Mouse (Mus musculus) macrophage (primary cell): ENCODE results near the gene Higd1a. TPM values are rescaled to one million over a fixed set of nuclear protein-coding genes. Genes with fewer than 3 reads are reported as not detected.

Source experiments
- H3K27ac ChIP-seq: fragments of 350-480 bp; formaldehyde crosslinking; 2 replicates; pipeline ENCODE4 v1.9.0; 2021
- H3K36me3 ChIP-seq: fragments of 350-480 bp; formaldehyde crosslinking; 2 replicates; pipeline ENCODE4 v1.9.0; 2021; ENCODE audit errors: inconsistent target
- H3K4me3 ChIP-seq: fragments of 350-480 bp; formaldehyde crosslinking; 2 replicates; pipeline ENCODE4 v1.9.0; 2021; ENCODE audit errors: inconsistent target
- H3K79me2 ChIP-seq: fragments of 350-480 bp; formaldehyde crosslinking; 2 replicates; pipeline ENCODE4 v1.9.0; 2021; ENCODE audit errors: inconsistent target
- WGBS: methylation state at CpG from one replicate; pipeline ENCODE4 v1.1.7; 2026; ENCODE audit warnings: inconsistent platforms; ENCODE audit not compliant: missing documents; 5-methylcytosine and 5-hydroxymethylcytosine counted together
- polyA plus RNA-seq: library from polyadenylated mRNA; stranded (reverse); fragments of 250-400 nt; gene quantifications from 3 replicates; pipeline ENCODE4 v1.2.4, GENCODE M21; 2018; ENCODE audit warnings: inconsistent platforms
- total RNA-seq, 78 experiments: library from RNA; depleted of rRNA; stranded (reverse); fragments of 250-400 nt; gene quantifications; 1 replicate in 9 of 78; 2 replicates in 24 of 78; 3 replicates in 43 of 78; 4 replicates in 2 of 78; pipeline ENCODE4 v1.2.4; 2018; ENCODE audit warnings: inconsistent platforms in 56 of 78

Gene Higd1a
- total RNA-seq (2018; cell fraction: chromatin; rRNA removed) = 10 to 100 TPM in 13 of 26 experiments, 1 to 10 TPM in 13; 3.0 to 23.1 (median 9.7) TPM
- total RNA-seq (2018; cell fraction: cytosol; rRNA removed) = 10 to 100 TPM; 18.4 to 38.7 (median 30.3) TPM
- total RNA-seq (2018; cell fraction: nucleus; rRNA removed) = 10 to 100 TPM in 17 of 26 experiments, 1 to 10 TPM in 9; 6.4 to 21.6 (median 12.1) TPM
- 6.1 to 25.5 TPM (median 16.7 TPM) in 3 replicates for polyA plus RNA-seq

DNA sequence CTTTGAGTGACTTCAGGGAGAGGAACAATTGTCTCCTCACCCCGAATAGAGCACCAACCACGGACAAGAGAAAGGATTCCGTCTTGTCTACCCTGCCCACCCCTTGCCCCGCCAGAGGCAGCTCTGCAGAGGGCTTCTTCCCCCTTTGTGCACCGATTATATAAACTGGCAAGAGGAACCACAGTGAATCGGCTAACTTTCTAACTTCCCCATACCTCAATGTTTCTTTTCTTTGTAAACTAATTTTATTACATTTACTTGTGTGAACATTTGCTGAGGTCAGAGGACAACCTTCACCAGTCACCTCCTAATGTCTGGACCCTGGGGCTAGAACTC lies at the start of gene Higd1a:
Gene Higd1a, minus strand, starts transcription at position 210 of the 336 bp plus-strand sequence.
- WGBS = 0% methylated on average over 6 of the region's 6 CpGs
- peak within 1 kb of the TSS; percentile 84 for H3K27ac ChIP-seq
- H3K36me3 ChIP-seq = no peaks in the 10 kb centered on the region
- peaks cover 38% of the 10 kb centered on the region for H3K79me2 ChIP-seq
- peak within 1 kb of the TSS; percentile 60 for H3K4me3 ChIP-seq

DNA sequence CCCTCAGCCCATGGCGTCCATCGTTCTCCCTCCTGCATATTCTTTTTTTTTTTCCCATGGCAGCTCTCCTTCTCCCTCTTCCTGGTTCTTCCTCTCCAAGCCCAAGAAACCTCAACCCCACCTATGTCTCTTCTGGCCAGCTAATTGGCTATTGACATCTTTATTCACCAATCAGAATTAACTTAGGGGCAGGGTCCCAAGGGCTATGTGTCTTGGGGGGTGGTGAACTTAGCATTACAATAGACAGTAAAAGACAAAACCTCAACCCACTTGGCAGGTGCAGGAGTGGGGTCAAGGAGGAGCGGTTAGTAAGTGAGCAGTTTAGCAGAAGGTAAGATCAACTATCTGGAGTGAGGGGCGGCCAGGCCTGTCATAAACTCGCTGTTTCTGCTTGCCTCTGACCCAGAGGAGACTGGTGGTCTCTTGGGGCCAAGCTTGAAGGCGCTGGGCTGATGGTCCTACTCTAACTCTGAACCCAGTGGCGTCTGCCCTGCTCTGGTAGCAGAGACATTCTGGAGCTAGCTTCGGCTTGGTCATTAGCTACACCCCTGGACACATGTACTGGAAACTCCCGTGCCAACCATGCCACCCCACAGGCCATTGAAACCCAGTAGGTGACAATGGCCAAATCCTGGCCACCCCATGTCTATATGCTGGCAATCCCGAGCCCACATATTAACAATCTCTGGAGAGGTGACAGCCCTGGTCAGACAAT lies 49.4 kb upstream of the Higd1a start:
- H3K36me3 ChIP-seq = no peaks in the 10 kb centered on the region
- 95% methylated on average over 10 of the region's 10 CpGs for WGBS
- H3K79me2 ChIP-seq = no peaks in the 10 kb centered on the region
- no peak overlapping the region for H3K27ac ChIP-seq
- no peak overlapping the region for H3K4me3 ChIP-seq

DNA sequence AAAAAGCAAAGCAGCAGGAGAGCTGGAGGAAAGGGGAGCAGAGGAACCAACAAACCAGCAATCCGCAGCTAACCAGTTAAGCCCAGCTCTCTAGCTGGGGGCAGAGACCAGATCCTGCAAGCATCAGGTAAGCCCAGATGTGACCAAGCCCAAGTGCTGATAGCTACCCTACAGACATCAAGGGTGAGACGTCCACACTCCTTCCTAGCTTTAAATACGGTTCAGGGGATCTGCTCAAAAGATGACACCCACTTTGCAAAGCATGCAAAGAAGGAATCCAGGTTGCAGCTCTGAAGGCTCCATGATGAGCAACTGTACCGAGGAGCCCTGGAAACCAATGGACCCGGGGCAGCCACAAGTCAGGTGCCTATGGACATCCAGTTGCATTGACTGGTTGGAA lies 48.3 kb upstream of the Higd1a start:
- 96% methylated on average over 5 of the region's 5 CpGs for WGBS
- Histone ChIP-seq H3K27ac (no peak overlapping the region), H3K4me3 (no peak overlapping the region)

DNA sequence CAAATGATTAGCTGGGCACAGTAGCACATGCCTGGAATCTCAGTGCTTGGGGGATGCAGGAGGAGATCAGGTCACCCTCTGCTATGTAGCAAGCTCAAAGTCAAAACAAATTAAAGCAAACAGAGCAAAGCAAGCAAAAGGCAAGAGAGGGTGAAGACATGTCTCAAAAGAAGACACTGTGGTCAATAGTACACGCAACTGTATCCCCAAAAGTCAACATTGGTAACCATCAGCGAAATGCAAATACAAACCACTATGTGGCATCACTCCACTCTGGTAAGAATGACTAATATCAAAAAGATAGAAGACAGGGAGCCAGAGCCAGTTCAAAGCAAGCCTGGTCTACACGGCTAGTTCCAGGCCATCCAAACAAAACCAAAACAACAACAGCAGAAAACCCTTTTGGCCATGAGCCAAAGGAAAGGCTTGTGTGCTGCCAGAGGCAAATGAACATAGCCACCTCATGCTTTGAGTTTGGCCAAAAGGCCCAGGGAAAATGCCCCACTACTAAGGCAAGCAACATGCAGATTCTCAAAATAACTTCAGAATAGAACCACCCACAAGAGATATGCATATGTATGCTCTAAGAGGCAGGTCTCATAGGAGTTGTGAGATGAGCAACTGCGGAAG lies 47.5 kb upstream of the Higd1a start:
- Histone ChIP-seq H3K27ac (no peak overlapping the region), H3K4me3 (no peak overlapping the region), H3K36me3 (no peaks in the 10 kb centered on the region), H3K79me2 (no peaks in the 10 kb centered on the region)
- 91% methylated on average over 4 of the region's 4 CpGs for whole genome bisulfite sequencing

More for the DNA sequence above, 48.3 kb upstream of the Higd1a start:
- no peaks in the 10 kb centered on the region for H3K79me2 ChIP-seq
- no peaks in the 10 kb centered on the region for H3K36me3 ChIP-seq

DNA sequence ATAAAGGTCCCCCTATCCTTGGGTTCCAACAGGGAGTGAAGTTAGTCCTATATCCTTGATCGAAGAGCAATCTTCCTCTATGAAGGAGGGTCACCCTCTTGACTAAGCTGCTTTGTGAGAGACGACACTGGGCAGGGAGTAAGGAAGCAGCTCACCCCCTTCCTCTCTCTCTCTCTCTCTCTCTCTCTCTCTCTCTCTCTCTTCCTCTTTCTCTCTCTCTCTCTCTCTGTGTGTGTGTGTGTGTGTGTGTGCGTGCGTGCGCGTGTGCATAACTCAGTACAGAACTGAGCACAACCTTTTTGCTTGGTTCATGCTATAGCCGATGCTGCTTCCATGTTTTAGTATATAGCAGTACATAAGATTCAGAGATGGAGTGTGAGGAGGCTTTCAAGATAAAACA lies 46.8 kb upstream of the Higd1a start:
- no peaks in the 10 kb centered on the region for H3K36me3 ChIP-seq
- H3K79me2 ChIP-seq = no peaks in the 10 kb centered on the region
- H3K27ac ChIP-seq = no peak overlapping the region
- WGBS = 65% methylated on average over 7 of the region's 7 CpGs
- no peak overlapping the region for H3K4me3 ChIP-seq

DNA sequence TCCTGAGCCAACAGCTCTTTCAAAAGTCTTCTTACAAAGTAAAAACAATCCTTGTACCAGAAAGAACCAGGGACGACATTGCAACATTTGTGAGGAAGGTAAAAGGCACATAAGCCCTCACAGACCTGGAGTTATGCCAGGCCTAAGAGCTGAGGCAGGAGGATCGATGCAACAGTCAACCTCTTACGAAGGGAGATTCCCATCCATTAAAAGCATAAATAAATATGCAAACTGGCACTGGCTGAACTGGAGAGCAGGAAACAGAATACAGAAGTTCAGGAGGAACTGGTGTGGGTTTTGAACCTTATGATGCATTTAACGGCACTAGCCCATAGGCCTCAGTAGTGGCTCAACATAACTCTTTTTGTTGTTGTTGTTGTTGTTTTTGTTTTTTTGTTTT lies 46.2 kb upstream of the Higd1a start:
- Histone ChIP-seq H3K36me3 (no peaks in the 10 kb centered on the region), H3K27ac (no peak overlapping the region), H3K4me3 (no peak overlapping the region), H3K79me2 (no peaks in the 10 kb centered on the region)
- WGBS = 6% methylated on average over 4 of the region's 4 CpGs

DNA sequence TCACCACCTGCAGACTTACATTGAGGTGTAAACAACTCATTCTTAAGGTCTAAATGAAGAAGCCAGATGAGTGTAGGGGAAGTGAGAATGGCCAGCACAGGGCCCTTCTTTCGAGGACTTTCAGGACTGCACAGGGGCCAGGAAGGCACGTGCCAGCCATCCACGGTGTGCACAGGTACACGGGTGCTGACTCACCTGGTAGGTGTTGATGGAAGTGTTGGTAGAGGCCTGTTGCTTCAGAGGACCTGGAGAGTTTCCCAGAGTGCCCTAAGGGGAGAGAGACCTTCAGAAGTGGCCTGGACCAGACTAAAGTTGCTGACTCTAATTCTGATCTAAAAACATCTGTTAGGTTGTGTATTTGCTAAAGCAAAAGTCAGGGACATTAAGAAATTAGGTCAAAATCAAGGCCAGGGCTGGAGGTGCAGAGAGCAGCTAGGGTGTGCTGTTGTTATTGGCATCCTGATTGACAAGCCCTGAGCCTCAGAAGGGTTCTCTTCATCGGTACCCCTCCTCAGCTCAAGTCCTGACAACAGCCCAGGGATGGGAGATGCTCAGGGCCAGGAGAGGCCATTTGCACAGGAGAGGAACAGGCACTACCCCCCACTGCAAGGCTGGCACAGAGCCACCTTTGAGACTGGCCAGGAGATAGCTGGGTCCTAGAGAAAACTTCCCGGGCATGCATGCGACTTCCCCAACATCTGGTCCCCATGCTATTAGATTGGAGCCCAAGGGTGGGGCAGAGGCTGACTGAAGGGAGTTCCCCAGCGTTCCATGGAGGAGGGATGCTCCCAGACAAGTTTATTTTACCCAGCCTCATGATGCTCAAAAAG lies 45.5 kb upstream of the Higd1a start:
- no peak overlapping the region for H3K27ac ChIP-seq

DNA sequence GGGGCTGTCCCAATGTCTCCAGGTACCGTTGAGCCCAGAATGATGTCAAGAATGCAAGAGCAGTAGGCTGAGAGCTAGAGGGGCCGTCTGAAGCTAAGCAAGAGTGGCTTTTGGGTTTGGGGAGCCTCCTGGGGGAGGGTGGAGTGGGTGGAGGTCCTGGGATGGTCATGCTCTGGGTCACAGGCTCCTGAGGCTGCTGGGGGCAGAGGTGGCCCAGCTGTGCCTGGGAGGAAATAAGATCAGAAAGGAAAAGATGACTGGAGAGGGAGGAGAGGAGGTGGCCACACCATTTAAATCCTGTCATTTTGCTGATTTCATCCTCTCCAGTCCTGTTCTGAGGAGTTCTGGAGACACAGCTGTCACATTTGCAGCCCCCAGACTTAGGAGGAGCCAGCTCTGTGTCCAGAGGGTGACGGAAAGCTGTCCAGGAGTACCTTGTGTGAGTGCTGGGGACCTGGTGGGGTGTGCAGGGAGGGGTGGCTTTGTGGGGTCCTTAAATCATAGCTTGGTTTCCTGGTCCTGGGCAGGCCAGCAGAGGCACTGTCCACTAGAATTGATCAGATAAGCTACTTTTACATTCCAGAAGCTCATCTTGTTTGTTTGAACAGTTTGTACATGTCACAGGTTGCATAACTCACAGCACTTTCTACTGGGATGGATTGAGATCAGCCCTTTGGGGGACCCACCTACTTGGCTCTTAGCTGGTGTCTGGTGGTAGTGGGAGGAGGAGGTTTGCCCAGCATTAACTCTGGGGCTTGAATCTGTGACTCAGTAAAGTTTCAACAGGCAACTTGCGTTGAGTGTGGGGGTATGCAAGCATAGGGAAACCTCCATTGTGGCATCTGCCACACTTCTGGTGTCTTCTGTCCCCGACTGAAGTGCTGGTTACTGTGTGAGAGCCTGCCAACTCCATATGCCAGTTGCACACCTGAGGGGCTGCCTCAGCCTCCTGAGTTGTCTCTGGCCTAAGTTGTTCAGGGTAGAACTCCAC lies 43.8 kb upstream of the Higd1a start:
- Histone ChIP-seq H3K27ac (no peak overlapping the region), H3K4me3 (no peak overlapping the region), H3K79me2 (no peaks in the 10 kb centered on the region), H3K36me3 (no peaks in the 10 kb centered on the region)
- 93% methylated on average over 5 of the region's 5 CpGs for WGBS

More for the DNA sequence above, 45.5 kb upstream of the Higd1a start:
- 63% methylated on average over 8 of the region's 8 CpGs for WGBS
- no peaks in the 10 kb centered on the region for H3K36me3 ChIP-seq
- H3K4me3 ChIP-seq = no peak overlapping the region
- H3K79me2 ChIP-seq = no peaks in the 10 kb centered on the region

DNA sequence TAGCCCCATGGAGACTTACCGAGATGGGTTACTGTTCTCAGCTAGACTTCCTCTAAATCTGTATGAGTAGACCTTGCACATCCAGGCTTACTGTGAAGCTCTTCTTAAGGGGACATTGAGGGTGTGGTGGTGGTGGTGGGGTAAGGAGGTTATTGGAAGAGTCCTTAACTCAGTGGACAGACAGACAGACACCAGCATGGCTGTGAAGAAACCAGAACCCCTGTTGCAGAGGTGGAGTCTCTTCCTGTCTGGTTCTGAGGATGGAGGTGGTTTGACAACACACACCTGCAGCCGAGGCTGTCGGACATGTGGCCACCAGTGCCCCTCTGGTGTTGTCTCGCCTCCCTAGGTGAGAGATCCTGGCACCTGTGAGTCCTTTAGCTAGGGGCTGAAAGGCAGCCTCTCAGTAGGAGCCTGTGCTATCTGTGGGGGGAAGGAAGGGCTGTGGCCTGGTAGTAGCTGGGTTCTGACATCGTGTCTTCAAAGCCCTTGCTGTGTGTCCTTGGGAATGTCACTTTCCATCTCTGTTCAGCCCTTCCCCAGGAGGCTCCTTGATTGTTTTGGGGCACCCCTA lies 42.2 kb upstream of the Higd1a start:
- Histone ChIP-seq H3K79me2 (no peaks in the 10 kb centered on the region), H3K4me3 (no peak overlapping the region), H3K27ac (no peak overlapping the region), H3K36me3 (no peaks in the 10 kb centered on the region)
- WGBS = 80% methylated on average over 5 of the region's 5 CpGs

DNA sequence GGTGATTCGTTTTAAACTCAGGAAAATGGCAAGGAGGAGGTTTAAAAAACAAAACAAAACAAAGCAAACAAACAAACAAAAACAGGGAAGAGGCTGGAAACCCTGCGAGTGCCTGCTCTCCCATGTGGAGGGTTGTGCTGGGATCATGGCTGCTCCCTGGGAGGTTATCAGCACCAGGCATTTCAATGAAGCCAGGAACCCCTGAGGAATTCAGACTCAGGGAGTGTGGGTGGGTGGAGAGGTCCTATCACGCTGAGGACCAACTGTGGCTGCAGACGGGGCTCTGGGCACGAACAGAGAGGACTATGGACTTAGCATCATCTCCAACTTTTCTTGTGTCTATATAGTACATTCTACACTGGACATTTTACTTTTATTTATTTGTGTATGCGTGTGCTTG lies 41.1 kb upstream of the Higd1a start:
- H3K79me2 ChIP-seq = no peaks in the 10 kb centered on the region
- no peaks in the 10 kb centered on the region for H3K36me3 ChIP-seq
- 97% methylated on average over 6 of the region's 6 CpGs for WGBS
- H3K27ac ChIP-seq = no peak overlapping the region
- no peak overlapping the region for H3K4me3 ChIP-seq

DNA sequence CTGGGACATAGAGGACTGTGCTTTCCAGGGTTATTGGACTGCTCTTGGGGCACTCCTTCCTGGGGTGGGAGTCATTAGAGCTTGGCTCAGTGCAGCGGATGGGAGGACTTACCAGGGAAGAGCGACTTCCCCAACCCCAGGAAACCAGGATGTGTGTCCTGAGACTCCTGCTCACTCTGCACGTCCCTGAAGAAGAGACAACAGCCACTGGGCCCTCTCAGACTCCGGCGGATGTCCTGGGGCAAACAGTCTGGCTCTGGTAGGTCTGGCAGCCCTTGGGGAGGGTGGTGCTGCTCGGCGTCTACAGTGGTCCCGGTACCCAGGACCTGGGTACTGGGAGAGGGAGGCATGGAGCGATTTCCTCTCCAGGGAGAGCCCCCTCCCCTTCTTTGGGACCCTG lies 40.1 kb upstream of the Higd1a start, which contains the start of gene Ackr2:
Gene Ackr2, plus strand, starts transcription at position 111 of the 400 bp plus-strand sequence.
- no peak within 1 kb of the TSS for H3K4me3 ChIP-seq
- H3K79me2 ChIP-seq = no peaks in the 10 kb centered on the region
- H3K27ac ChIP-seq = no peak within 1 kb of the TSS
- no peaks in the 10 kb centered on the region for H3K36me3 ChIP-seq
- 93% methylated on average over 9 of the region's 9 CpGs for WGBS

DNA sequence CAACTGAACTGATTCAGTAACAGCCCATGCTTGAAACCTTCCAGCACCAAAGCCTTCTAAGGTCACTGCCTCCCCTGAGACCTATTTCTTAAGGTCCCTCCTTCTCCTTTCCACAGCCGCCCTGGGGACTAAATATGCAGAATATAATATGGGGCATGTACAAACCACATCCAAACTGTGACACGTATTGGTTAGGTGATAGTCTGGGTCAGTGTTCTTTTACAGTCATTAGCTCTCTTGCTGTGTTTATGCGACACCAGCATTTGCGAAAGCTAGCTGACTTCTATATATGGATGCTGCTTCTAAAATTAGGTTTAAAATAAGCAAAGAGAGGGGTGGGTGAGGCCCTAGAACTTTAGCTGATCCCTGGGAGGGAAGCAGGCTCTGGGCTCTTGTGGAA lies 38.7 kb upstream of the Higd1a start:
- WGBS = 69% methylated on average over 4 of the region's 4 CpGs

DNA sequence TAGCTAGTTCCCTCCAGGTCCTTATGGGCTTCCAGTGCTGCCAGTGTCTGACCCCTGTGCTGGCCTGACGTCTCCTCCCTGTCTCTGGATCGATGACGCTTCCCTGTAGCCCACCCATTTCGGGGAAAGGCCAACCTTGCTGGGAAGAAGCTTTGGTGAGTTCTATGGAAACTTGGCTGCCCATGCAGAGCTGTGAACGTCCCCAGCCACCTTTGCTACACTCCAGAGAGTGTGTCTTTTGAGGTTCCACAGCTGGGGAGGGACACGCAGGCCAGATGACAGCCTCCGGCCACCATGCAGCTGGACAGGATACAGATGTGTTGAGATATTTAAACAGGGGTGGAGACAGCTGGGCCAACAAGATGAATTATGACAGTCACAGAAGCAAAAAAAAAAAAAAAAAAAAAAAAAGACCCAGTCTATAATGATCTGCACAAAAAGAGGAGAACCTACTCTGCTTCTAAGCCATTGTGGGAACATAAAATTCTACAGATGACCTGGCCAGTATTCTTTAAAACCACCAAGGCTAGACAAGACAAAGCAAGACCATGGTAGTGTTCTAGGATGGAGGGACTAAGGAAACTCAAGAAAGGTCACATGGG lies 37.3 kb upstream of the Higd1a start:
- H3K27ac ChIP-seq = no peak overlapping the region
- H3K79me2 ChIP-seq = no peaks in the 10 kb centered on the region
- 72% methylated on average over 7 of the region's 7 CpGs for WGBS
- no peaks in the 10 kb centered on the region for H3K36me3 ChIP-seq
- H3K4me3 ChIP-seq = no peak overlapping the region

More for the DNA sequence above, 38.7 kb upstream of the Higd1a start:
- Histone ChIP-seq H3K4me3 (no peak overlapping the region), H3K27ac (no peak overlapping the region), H3K36me3 (no peaks in the 10 kb centered on the region), H3K79me2 (no peaks in the 10 kb centered on the region)
